Mouse (Mus musculus): ENCODE measurements around the gene Sorcs3.

Gene Sorcs3

GRCm38 (mm10) chr19:48378006-48378540 lies 172.2 kb downstream of the Sorcs3 start:
- DNase-seq (ENCODE audit: low read depth, low spot score) = no peak

GRCm38 (mm10) chr19:48391551-48391950 lies 185.7 kb downstream of the Sorcs3 start:
- DNase-seq (ENCODE audit: low read depth, low spot score) = no peak

GRCm38 (mm10) chr19:48404774-48405495 lies 199.1 kb downstream of the Sorcs3 start:
- DNase-seq (ENCODE audit: low read depth, low spot score) = no peak

- DNase-seq (ENCODE audit: low read depth, low spot score) = no peak
These were observed 202.4 kb downstream of the Sorcs3 start for GRCm38 (mm10) chr19:48408221-48408620.

GRCm38 (mm10) chr19:48411332-48411731 lies 205.5 kb downstream of the Sorcs3 start:
- DNase-seq (ENCODE audit: low read depth, low spot score) = peak; percentile 6

- DNase-seq (ENCODE audit: low read depth, low spot score) = peak; percentile 27
These were observed 208.0 kb downstream of the Sorcs3 start for GRCm38 (mm10) chr19:48413836-48414235.

- DNase-seq (ENCODE audit: low read depth, low spot score) = no peak
These were observed 212.5 kb downstream of the Sorcs3 start for GRCm38 (mm10) chr19:48418356-48418755.

GRCm38 (mm10) chr19:48429263-48429662 lies 223.4 kb downstream of the Sorcs3 start:
- no peak for DNase-seq (ENCODE audit: low read depth, low spot score)

- DNase-seq (ENCODE audit: low read depth, low spot score) = no peak
These were observed 223.9 kb downstream of the Sorcs3 start for GRCm38 (mm10) chr19:48429755-48430154.

- DNase-seq (ENCODE audit: low read depth, low spot score) = no peak
These were observed 224.5 kb downstream of the Sorcs3 start for GRCm38 (mm10) chr19:48430328-48430727.

- DNase-seq (ENCODE audit: low read depth, low spot score) = no peak
These were observed 232.6 kb downstream of the Sorcs3 start for GRCm38 (mm10) chr19:48438450-48438849.

GRCm38 (mm10) chr19:48461141-48461540 lies 255.3 kb downstream of the Sorcs3 start:
- no peak for DNase-seq (ENCODE audit: low read depth, low spot score)

GRCm38 (mm10) chr19:48462426-48462825 lies 256.6 kb downstream of the Sorcs3 start:
- no peak for DNase-seq (ENCODE audit: low read depth, low spot score)

- no peak for DNase-seq (ENCODE audit: low read depth, low spot score)
These were observed 257.7 kb downstream of the Sorcs3 start for GRCm38 (mm10) chr19:48463494-48463893.

GRCm38 (mm10) chr19:48467471-48467870 lies 261.6 kb downstream of the Sorcs3 start:
- no peak for DNase-seq (ENCODE audit: low read depth, low spot score)

GRCm38 (mm10) chr19:48469791-48470410 lies 264.1 kb downstream of the Sorcs3 start:
- DNase-seq (ENCODE audit: low read depth, low spot score) = no peak

GRCm38 (mm10) chr19:48471927-48472326 lies 266.1 kb downstream of the Sorcs3 start:
- DNase-seq (ENCODE audit: low read depth, low spot score) = no peak

- no peak for DNase-seq (ENCODE audit: low read depth, low spot score)
These were observed 270.1 kb downstream of the Sorcs3 start for GRCm38 (mm10) chr19:48475784-48476410.

- no peak for DNase-seq (ENCODE audit: low read depth, low spot score)
These were observed 273.0 kb downstream of the Sorcs3 start for GRCm38 (mm10) chr19:48478864-48479263.

- no peak for DNase-seq (ENCODE audit: low read depth, low spot score)
These were observed 277.1 kb downstream of the Sorcs3 start for GRCm38 (mm10) chr19:48482946-48483345.

- DNase-seq (ENCODE audit: low read depth, low spot score) = no peak
These were observed 285.3 kb downstream of the Sorcs3 start for GRCm38 (mm10) chr19:48491111-48491510.

- no peak for DNase-seq (ENCODE audit: low read depth, low spot score)
These were observed 298.2 kb downstream of the Sorcs3 start for GRCm38 (mm10) chr19:48503896-48504620.
